Mouse (Mus musculus) T-helper 1 cell (primary cell): ENCODE data around the gene Gngt2.
"Not testable (repeated sequence)": the region's sequence is repeated elsewhere in the genome, so short reads cannot be mapped to it uniquely, and the experiment has no call there.

Experiments
- in situ Hi-C: fragments of 300-600 bp; cut with MboI, MseI; formaldehyde crosslinking; loops from one replicate; pipeline ENCODE4 v1.15.1; 2025; ENCODE audit warnings: high pct_unique_total_duplicates

Gene Gngt2

DNA sequence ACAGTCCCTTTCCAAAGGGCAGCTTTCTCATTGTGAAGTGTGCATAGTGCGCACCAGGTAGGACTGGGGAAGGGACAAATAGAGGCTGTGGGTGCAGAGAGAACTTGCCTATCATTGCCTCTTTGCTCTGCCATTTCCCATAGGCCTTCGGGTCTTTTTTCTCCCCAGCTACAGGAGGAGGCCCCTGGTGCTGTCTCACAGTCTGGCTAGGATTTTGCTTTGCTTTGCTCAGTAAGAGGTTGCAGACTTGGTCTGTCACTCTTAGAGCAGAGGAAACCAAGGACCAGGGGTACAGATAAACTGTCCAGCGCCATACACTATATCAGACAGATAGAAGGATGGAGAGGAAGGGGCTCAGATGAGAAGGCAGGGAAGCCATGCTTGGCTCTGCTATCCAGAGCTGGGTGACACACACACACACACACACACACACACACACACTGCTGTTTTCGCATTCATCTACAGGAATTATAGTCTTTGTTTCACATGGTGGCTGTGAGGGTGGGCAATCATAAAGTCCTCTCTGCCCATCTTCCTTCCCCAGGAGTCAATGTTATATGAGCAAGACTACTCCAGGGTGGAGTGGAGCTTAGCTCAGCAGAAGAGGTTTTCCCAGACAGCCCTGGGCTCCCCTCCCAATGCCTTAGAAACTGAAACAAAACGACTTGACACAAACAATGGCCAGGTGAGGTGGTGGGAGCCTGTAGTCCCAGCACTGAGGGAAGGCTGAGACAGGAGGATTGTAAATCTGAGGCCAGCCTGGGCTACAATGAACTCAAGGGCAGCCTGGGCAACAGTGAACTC lies 3.9 kb downstream of the Gngt2 start:
- in situ Hi-C loops = no loop called here

DNA sequence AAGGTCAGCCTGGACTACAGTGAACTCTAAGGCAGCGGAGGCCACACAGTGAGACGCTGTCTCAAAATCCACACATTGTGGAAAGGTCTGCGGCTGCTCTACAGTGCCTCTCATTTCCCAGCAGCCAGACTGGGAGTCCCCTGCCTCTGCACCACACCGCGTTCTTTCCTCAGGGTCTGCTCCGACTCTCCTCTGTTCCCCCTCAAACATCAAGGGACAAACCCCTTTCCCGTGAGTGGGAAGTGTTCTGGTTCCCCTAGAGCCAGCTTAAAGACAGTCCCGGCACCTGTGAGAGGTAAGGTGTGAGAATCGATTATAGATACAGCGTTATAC lies 4.4 kb downstream of the Gngt2 start:
- in situ Hi-C loops = no loop called here

DNA sequence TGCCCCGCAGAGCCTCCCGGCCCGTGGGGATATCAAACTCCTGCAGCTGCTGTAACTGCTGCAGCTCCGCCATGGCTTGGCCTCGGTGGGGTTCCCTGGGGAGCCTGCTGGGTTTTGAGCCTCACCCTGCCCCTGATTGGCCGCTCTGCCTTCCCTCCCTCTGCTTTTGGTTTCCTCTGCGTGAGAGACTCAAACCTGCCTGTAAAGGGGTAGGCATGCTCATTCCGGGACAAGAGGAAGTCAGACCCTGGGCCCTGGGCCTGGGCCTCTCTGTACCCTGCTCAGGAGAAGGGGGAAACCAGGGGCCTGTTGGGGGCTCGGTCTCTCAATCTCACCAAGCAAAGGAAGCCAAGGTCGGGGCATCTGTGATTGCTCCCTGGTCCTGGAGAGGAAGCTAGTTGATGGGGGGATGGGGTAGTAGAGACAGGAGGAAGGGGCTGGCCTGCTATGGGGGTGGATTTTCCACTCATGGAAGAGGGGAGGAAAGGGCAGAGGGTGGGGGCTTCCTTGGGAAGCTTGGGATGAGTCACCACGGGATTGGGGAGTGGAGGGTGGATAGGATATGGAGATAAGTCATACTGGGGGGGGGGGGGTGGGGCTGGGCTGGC lies 5.2 kb downstream of the Gngt2 start, which contains the start of gene Abi3:
Gene Abi3 (minus strand): TSS at position 403 of the 608 bp plus-strand sequence.
- in situ Hi-C loops = no loop called here

DNA sequence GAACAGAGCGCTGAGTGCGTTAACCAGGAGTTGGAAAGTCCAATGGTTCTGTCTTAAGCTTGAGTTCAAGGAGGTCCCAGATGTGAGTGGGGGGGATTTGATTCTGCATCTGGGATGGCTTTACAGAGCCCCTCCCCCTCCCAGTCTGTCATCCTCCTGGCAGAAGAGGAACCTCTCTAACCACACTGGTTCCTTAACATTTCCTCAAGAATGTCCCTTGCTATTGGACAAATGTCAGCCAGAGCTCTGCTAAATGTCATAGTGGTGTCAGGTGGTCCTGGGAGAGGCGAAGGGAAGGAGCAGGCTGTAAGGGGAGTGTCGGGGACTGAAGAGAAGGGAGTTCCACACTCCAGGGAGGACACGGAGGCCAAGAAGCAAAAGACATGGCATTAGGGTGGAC lies 5.9 kb downstream of the Gngt2 start:
- in situ Hi-C loops = no loop called here

DNA sequence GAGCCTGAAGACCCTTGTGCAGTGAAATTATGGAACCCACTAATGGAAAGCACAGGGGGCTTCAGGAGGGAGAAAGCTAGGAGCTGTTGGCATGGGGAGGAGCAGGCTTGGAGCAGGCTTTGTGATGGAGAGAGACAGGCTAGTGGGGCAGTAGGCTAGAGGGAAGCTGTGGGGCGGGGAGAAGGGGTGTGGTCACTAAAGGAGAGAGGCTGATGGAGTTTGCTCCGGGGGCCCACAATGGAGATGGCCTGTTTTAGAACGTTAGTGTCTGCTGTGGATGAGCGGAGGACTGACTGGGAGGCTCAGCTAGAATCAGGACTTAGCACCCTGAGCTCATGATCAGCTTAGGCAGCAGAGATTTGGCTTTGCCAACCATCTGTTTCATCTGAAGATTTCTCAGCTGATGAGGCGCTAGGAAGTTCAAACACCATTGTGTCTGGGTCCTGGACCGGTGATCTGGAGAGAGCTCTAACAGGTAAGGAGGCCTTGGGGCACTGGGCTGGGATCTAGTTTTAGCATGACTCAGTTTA lies 6.5 kb downstream of the Gngt2 start:
- in situ Hi-C loops = no loop called here

DNA sequence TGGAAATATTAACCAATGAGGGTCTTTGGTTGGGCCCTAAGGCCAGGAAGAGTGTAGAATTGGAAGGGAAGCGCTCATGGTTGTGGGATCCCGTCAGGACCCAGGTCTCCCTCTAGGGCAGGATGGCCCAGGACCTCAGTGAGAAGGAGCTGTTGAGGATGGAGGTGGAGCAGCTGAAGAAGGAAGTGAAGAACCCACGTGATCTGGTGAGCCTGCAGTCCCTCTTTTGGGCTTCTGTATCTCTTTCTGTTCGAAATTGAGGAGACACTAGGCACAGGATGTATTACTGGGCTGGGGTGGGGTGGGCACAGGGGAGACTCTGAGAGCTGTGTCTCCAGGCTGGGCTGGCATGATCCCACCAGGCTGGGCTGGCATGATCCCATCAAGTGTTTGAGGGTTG lies 7.9 kb downstream of the Gngt2 start:
- in situ Hi-C loops = no loop called here

DNA sequence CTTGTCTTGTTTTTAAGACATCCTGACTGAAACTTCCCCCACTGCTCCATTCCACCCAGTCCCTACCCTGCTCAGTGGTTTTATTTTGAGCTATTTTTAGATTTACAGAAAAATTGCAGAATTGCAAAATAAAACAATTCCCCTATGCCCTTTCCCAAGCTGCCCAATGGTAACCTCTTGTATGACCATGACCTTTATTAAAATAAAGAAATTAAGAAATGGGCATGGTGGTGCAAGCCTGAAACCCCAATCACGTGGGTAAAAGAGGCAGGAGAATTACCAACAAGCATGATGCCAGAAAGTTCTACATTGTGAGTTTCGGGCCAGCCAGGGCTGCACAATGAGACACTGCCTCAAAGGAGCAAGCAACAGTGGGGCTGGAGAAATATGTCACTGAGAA lies 13.9 kb downstream of the Gngt2 start:
- in situ Hi-C loops = no loop called here

DNA sequence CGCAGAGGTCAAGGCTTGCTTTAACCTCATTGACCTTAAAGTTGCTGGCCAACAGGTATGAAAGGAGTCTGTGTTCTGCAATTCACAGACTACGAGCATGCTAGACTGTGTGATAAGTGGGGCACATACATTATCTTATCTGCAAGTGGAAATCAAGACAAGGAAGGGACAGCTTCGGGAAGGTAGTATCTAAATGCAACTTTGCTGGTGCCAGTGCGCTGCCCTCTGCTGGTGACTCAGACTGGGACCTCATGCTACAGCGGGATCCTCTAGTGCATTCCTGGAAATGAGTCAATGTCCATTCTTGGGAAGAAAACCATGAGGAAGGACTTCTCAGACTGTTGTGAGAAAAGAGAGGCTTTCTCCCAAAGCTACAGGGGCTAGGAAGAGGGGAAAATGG lies 16.7 kb downstream of the Gngt2 start:
- in situ Hi-C loops = no loop called here

DNA sequence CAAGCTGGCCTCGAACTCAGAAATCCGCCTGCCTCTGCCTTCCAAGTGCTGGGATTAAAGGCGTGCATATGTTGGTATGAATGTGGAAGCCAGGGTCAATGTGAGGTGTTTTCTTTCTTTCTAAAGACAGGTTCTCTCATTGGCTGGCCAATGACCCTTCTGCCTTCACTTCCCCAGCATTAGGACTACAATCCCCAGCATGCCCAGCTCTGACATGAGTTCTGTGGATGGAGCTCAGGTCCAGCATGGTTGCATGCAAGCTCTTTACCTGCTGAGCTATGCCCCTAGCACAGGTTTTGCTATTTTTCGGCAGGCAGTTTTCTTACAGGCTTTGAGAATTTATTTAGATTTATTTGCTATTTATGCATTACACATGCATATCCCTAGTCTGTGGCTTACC lies 20.3 kb downstream of the Gngt2 start:
- in situ Hi-C loops = no loop called here

DNA sequence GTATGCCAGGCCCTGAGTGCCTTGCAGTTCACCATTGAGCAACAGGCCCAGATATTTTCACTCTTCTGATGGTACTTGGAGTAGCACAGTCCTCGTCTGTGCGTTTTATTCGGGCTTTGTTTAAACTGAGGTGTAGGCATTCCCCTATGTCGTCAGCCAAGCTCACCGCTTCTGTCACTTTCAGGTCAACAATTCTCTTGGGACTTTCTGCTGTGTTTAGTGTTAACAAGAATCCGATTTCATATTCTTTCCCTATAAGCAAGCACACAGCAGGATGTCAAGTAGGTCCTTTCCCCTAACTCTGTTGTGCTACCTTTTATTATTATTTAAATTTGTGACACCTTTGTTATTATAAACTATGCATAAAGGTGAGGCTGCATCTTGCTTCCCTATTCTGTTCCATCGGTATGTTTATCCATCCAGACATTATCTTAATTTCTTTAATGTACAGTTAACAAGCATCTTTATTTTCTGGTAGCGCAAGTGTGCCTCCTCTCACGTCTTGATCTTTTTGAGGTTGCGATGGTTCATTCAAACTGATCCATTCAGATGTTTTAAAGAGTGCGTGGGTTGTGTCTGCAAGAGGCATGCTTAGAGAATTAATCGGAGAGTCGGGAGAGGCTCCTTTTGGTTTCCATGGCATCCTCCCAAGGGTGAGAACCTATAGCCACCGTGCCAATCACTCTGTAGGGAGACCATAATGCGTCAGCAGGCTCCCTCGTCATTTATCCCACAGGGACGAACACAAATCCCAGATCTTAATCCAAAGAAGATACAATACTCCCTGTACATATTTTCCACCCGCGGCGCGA lies 20.9 kb downstream of the Gngt2 start:
- in situ Hi-C loops = no loop called here

DNA sequence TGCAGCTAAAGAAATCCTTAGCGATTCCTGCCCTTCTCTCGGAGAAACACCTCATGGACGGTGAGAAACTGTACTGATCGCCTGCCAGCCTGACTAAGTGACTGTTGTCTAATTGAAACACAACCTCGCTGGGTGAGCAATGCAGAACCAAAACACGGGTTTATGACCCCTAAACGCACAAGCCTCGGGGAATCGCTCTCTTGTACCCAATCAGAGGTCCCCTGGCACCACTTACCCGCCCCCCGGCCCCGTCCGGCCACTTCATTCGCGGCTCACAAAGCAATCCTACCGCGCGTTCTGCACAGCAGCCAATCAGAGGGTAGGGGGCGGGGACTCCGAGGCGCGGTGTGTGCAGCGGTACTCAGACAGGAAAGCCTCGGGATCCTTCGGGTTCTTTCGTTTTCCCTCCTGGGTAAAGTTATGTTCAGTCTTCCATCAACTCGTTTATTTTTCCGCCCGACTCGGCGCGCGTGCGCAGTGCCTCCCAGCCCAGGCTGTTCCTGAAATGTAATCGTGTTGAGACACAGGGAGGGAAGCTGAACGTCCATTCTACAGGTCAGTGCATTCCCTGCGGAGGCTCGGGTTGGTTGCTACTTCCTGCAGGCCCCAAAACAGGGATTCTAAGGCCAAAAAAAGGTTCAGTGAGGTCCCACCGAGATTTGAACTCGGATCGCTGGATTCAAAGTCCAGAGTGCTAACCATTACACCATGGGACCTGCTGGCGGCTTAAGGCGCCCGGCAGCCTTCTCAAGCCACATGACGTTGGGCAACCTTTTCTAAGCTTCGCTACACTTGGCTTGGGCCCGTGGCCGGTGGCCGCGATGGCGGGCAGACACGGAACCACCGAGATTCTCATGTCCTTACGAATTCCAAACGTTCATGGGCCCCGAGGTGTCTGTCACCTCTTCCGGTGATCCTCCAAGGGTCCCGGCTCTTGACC lies 21.8 kb downstream of the Gngt2 start:
- in situ Hi-C loops = no loop called here

DNA sequence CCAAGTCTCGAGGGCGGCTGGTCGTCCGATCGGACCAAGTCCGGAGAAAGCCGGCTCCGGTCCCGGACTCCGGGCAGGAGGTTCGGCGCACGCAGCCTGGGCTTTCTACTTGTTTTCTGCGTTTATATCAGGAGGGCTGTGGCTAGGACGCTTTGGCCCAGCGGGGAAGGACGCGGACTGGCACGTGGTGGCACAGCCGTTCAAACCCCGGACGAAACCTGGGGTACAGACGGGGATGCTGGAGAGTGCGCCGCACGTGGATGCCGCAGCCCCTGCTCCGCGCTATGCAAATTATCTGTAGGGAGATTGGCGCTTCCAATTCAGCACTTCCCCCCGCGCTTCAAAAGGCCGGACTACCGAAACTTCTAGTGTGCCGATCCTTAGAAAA lies 22.4 kb downstream of the Gngt2 start:
- in situ Hi-C loops = no loop called here

DNA sequence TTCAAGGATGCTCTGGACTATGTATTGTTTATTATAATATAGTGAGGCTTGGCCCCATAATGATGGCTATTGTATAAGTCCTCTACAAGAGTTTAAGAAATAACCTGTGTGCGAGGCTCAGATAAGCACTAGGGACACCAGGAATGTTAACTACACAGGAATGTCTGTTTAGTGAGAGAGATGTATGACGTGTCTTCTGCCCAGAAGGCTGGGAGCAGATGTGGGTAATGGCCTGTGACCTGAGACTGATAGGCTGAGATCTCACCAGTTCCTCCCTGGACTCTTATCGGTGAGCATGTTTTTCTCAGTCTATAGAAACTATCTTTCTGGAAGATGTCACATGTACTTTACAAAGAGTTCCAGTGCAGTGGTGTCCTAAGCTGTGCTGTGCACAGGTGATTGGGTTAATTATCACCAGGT lies 23.1 kb downstream of the Gngt2 start:
- in situ Hi-C loops = no loop called here

DNA sequence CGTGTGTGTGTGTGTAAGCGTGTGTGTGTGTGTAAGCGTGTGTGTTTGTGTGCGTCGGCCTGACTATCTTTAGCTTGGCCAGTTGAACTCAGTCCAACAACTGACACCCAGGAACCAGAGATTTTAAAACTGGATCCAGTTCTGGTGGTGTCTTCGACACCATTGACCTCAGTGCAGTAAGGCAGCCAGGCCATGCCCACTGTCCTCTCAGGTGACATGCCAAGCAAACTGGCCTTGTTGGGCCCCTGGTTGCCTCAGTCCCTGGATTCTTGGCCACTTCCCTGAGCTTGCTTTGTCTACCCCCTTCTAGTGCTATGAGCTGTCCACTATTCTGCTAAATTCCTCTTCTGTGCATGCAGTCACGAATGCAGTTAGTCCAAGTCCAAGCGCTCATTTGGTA lies 24.4 kb downstream of the Gngt2 start:
- in situ Hi-C loops = no loop called here

DNA sequence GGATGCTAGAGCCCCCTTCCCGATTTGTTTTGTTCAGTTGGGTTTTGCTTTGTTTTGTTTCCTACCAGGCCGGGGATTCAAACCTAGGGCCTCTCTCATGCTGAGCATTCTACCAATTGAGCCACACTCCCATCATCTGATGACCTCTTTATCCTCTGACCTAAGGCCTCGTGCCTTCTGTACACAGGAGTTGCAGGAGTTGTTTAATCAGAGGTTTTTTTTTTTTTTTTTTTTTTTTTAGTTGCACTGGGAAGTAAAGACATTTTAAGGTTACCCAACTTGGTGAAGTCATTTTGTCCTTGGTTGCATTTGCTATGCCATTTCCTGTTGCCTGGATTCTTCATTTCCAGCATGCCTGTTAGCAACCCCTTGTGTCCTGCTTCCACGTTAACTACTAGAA lies 32.4 kb downstream of the Gngt2 start:
- in situ Hi-C loops = no loop called here

DNA sequence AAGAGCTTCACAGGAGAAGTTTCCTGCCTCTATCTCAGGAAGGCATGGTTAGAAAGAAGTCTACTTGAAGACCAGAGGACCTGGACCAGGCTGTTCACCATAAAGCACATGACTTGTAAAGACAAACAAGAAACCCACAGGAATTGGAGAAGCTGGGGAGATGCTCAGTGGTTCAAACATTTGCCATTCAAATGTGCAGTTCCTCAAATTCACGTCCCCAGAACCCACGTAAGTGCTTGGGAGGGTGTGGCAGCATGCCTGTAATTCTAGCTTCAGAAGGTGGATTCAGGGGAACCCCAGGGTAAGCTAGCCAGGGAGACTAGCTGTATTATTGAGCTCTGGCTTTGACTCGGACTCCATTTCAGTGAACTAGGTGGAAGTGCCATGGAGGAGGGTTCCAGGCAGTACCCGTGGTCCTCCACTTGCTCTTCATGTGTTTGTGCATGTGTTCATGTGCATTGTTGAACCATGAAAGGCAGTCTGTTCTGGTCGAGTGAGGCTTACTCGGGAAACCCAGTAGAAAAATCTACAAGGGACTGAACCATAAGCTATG lies 33.0 kb downstream of the Gngt2 start:
- in situ Hi-C loops = no loop called here

DNA sequence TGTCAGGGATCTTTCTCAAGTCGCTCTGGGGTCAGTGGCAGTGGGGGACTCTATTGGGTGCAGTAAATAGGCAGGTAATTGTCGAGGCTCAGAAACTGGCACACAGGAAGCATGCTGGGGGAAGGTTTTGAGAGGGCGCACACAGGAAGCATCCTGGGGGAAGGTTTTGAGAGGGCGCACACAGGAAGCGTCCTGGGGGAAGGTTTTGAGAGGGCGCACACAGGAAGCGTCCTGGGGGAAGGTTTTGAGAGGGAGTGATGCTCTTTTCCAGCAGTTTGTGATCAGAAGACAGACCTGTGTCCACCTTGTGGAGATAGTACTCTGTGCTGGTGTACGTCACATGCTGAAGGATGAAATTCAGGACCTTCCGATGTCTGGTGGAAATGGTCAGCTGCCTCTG lies 38.8 kb downstream of the Gngt2 start:
- in situ Hi-C loops = no loop called here

DNA sequence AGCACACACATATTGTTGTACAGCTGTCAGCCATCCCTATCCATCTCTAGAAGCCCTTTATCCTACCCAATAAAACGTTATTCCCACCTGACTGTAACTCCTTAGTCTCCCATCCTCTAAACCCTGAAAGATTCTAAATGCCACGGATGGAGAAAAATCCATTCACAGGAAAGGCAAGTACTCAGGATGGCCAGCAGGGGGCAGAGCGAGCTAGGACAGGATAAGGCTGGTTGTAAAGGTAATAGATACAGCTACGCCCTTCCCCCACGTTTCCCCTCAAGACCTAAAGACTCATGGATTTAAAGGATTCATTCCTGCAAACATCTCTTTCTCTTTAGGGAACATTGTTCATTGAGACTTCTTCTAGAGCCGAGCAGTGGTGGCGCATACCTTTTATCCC lies 39.3 kb downstream of the Gngt2 start:
- in situ Hi-C loops = no loop called here

DNA sequence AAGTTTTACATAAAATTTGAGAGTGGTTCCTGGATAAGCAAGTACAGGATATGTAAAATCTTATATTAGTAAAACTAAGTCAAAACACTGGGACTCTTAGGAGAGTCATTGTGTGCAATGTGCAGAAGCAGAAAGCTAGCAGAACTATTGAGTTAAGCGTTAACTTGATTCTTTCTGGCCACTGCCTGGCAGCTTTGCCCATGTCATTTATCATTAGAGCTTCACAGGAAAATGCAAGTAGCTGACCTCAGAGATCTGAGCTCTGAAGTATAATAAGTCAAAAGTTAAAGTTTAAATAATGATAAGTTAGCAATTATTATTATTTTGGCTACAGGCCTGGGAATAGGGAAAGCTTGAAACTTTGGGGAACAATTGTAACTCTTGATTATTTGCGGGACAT lies 42.8 kb downstream of the Gngt2 start:
- in situ Hi-C loops = not testable (repeated sequence)

DNA sequence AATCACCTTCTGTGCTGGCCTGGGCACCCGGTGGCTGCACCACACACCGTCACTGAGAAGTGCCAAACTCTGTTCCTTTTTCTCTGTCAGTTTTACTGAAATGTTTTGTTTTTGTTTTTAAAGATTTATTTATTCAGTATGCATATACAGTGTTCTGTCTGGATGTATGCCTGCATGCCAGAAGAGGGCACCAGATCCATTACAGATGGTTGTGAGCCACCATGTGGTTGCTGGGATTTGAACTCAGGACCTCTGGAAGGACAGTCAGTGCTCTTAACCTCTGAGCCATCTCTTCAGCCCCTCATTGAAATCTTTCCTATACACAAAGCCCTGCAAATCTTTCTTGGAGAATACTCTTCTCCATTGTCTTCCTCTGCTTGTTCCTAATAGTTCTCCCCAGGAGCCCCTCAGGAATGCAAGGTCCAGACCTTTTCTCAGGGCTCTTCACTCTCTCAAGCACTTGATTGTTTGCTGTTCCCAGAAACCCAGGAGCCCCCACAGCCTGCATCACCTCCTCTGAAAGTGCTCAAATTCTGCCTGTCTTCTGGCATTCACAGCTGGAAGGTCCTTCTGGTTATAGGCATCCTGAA lies 53.5 kb downstream of the Gngt2 start:
- in situ Hi-C loops = no loop called here
